Mouse (Mus musculus) liver, postnatal 0 days (tissue): ENCODE measurements around the gene Anp32e.

ENCODE experiments used
- CTCF ChIP-seq: sonication (generic); IDR thresholded peaks from 2 replicates; pipeline ENCODE4 v1.5.1; 2016; ENCODE audit warnings: antibody characterized with exemption, low read depth
- EP300 ChIP-seq: IDR thresholded peaks from 2 replicates; pipeline ENCODE4 v1.6.1; 2016; ENCODE audit warnings: antibody characterized with exemption, low read depth, mild to moderate bottlenecking

- TF ChIP-seq CTCF (no peak), EP300 (no peak)
These were observed 19.3 kb downstream of the Anp32e start for GRCm38 (mm10) chr3:95948325-95948724.
